Mouse (Mus musculus) spleen, postnatal 36 days (tissue): ENCODE results near the gene ccdc198.
"Not testable (repeated sequence)": the region's sequence is repeated elsewhere in the genome, so short reads cannot be mapped to it uniquely, and the experiment has no call there.

ENCODE experiments used
- DNase-seq, 2 experiments: peaks; one replicate each; pipeline ENCODE4 v3.0.0; 2022; ENCODE audit warnings: low spot score in 2 of 2, mixed read lengths in 1 of 2

The ccdc198 gene

GRCm38 (mm10) chr14:49245126-49245714 is at the start of gene ccdc198:
Gene ccdc198, minus strand, starts transcription at chr14:49245474.
- DNase-seq = no peak

GRCm38 (mm10) chr14:49293802-49294449 is 48.7 kb upstream of the ccdc198 start:
- no peak for DNase-seq

- DNase-seq = no peak
Measured at GRCm38 (mm10) chr14:49290029-49290745, 44.9 kb upstream of the ccdc198 start.

GRCm38 (mm10) chr14:49283784-49284655 is 38.7 kb upstream of the ccdc198 start:
- DNase-seq = no peak

GRCm38 (mm10) chr14:49278880-49279279 is 33.6 kb upstream of the ccdc198 start:
- DNase-seq = no peak

- DNase-seq = not testable (repeated sequence)
Measured at GRCm38 (mm10) chr14:49278479-49278878, 33.2 kb upstream of the ccdc198 start.

- no peak for DNase-seq
Measured at GRCm38 (mm10) chr14:49277642-49278041, 32.4 kb upstream of the ccdc198 start.

- DNase-seq = no peak
Measured at GRCm38 (mm10) chr14:49275376-49275775, 30.1 kb upstream of the ccdc198 start.

GRCm38 (mm10) chr14:49265286-49266002 is 20.2 kb upstream of the ccdc198 start:
- no peak for DNase-seq

GRCm38 (mm10) chr14:49241522-49241921 is 3.8 kb downstream of the ccdc198 start:
- DNase-seq = no peak

- DNase-seq = no peak
Measured at GRCm38 (mm10) chr14:49238206-49238605, 7.1 kb downstream of the ccdc198 start.

- peak; percentile 52 to 65 for DNase-seq
Measured at GRCm38 (mm10) chr14:49234788-49235515, 10.3 kb downstream of the ccdc198 start.

- no peak for DNase-seq
Measured at GRCm38 (mm10) chr14:49231845-49232244, 13.4 kb downstream of the ccdc198 start.

- DNase-seq = no peak
Measured at GRCm38 (mm10) chr14:49226986-49227385, 18.3 kb downstream of the ccdc198 start.

- DNase-seq = no peak
Measured at GRCm38 (mm10) chr14:49226471-49226870, 18.8 kb downstream of the ccdc198 start.

GRCm38 (mm10) chr14:49221771-49222170 is 23.5 kb downstream of the ccdc198 start:
- peak; percentile 30 to 42 for DNase-seq

GRCm38 (mm10) chr14:49219466-49220022 is 25.7 kb downstream of the ccdc198 start:
- DNase-seq = peak; percentile 6 to 17

GRCm38 (mm10) chr14:49218677-49219076 is 26.6 kb downstream of the ccdc198 start:
- no peak for DNase-seq

- not testable (repeated sequence) for DNase-seq
Measured at GRCm38 (mm10) chr14:49210215-49210614, 35.1 kb downstream of the ccdc198 start.
